Comparison of ENCODE assay signal across 19 mouse cellular contexts in the genomic region with DNA sequence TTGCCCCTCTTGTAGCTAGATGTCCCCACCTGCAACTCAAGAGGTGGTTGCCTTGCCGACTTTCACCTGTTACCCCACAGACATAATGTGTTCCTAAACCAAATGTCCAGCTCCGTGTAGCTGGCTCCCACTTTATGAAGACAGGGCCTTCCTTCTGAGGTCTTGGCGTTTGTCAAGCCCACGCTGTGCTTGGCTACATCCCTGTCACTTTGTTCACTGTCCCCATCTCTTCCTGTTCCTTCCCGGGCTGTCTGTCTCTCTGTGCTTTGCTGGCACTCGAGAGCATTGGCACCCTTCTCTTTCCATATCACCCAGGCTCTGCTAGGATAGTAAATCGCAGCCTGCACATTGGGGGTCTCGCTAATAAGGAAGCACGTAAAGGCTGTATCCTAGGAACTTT. TPM values are rescaled to one million over a fixed set of nuclear protein-coding genes. Genes with fewer than 3 reads are reported as not detected.
A peak's percentile ranks its signal among the peaks of the same experiment; 100 is the strongest.
DNase-seq lines count a peak whose midpoint lies in the region; ATAC-seq and TF ChIP-seq lines count a peak whose summit lies in the region.
"Had no signal": no experiment of that assay in that cellular context is flagged by ENCODE, and none has a peak within 500 bp of the region (broad histone marks: within the 10 kb centered on the region; RNA-seq: fewer than 3 reads in every experiment).

No protein-coding gene starts in this region.

- H3K27me3 ChIP-seq in heart, embryonic 16.5 days (ENCODE audit: control insufficient read depth, insufficient read depth, low read length) = no peaks in the 10 kb centered on the region
- H3K27me3 ChIP-seq in megakaryocyte, embryonic 14.5 days (replicated peaks) = no peaks in the 10 kb centered on the region
- H3K27me3 ChIP-seq in liver, embryonic 16.5 days (ENCODE audit: control insufficient read depth, insufficient read depth, low read depth, low read length) = no peaks in the 10 kb centered on the region
- H3K27me3 ChIP-seq: embryonic facial prominence, embryonic 13.5 days; hindbrain, embryonic 12.5 days; neural tube, embryonic 15.5 days had no signal

- intact Hi-C loops in gastrocnemius, adult 2 months (cut with DNase I) = no loop called here

- peak overlapping the region; percentile 16; the same call in 1 of the 2 replicates for H3K4me3 ChIP-seq in gastrocnemius, adult 2 months
- H3K4me3 ChIP-seq in heart, embryonic 16.5 days (ENCODE audit: low read length) = no peak overlapping the region
- H3K4me3 ChIP-seq in megakaryocyte, embryonic 14.5 days (replicated peaks) = peak overlapping the region; percentile 24
- H3K4me3 ChIP-seq in liver, embryonic 16.5 days (ENCODE audit: low read depth, low read length) = no peak overlapping the region
- H3K4me3 ChIP-seq: hindbrain, embryonic 12.5 days had no signal

- peak overlapping the region; percentile 94 for H3K27ac ChIP-seq in gastrocnemius, adult 2 months
- peak overlapping the region; percentile 72 for H3K27ac ChIP-seq in heart, embryonic 16.5 days (ENCODE audit: low read length)
- peak overlapping the region; percentile 68 for H3K27ac ChIP-seq in liver, embryonic 16.5 days (ENCODE audit: low read length)
- H3K27ac ChIP-seq: embryonic facial prominence, embryonic 13.5 days had no signal

- H3K9me3 ChIP-seq in heart, embryonic 16.5 days (replicated peaks; ENCODE audit: control insufficient read depth, low read length) = 0 out of 2 replicates have a peak, but pooled peaks cover 5% of the 10 kb centered on the region
- H3K9me3 ChIP-seq in megakaryocyte, embryonic 14.5 days = no peaks in the 10 kb centered on the region
- H3K9me3 ChIP-seq in liver, embryonic 16.5 days (replicated peaks; ENCODE audit: control insufficient read depth, low read length) = no peaks in the 10 kb centered on the region
- H3K9me3 ChIP-seq: embryonic facial prominence, embryonic 13.5 days; hindbrain, embryonic 12.5 days; neural tube, embryonic 15.5 days had no signal

- WGBS in heart, embryonic 16.5 days = 53% methylated on average over 9 of the region's 9 CpGs
- 77% methylated on average over 9 of the region's 9 CpGs for WGBS in liver, embryonic 16.5 days (ENCODE audit: insufficient replicate concordance)

- peaks cover 23% of the 10 kb centered on the region for H3K36me3 ChIP-seq in heart, embryonic 16.5 days (ENCODE audit: control insufficient read depth, insufficient read depth)
- peaks cover 96% of the 10 kb centered on the region for H3K36me3 ChIP-seq in megakaryocyte, embryonic 14.5 days (replicated peaks; ENCODE audit: low read length)
- H3K36me3 ChIP-seq in liver, embryonic 16.5 days (ENCODE audit: control insufficient read depth, insufficient read depth) = peaks cover 85% of the 10 kb centered on the region
- H3K36me3 ChIP-seq: hindbrain, embryonic 12.5 days had no signal

- TF ChIP-seq CTCF in gastrocnemius, adult 2 months (IDR thresholded peaks at IDR 0.05) = no peak

- peak overlapping the region; percentile 19 for H3K4me2 ChIP-seq in heart, embryonic 16.5 days (ENCODE audit: low read depth, low read length)
- no peak overlapping the region for H3K4me2 ChIP-seq in liver, embryonic 16.5 days (ENCODE audit: low read depth, low read length)
- H3K4me2 ChIP-seq: hindbrain, embryonic 12.5 days; midbrain, embryonic 11.5 days had no signal

- no peak for DNase-seq in gastrocnemius, adult 2 months
- no peak for DNase-seq in gastrocnemius, postnatal 4 days (ENCODE audit: low spot score in 2 of 2)
- no peak for DNase-seq in heart, adult 18-20 months
- DNase-seq in ovary, postnatal 10 days (ENCODE audit: low spot score) = no peak
- DNase-seq: adrenal gland, postnatal 14 days; forebrain, postnatal 0 days; gastrocnemius, postnatal 14 days; retina, postnatal 1 day; right cerebral cortex, postnatal 4 days; thymus, postnatal 36 days had no signal

- no peak for ATAC-seq in heart, embryonic 16.5 days (replicated peaks; ENCODE audit: extremely low read depth, insufficient read depth, low FRiP score)
- no peak for ATAC-seq in megakaryocyte, adult 5-6 weeks (ENCODE audit: poor library complexity, severe bottlenecking)
- no peak for ATAC-seq in liver, embryonic 16.5 days (ENCODE audit: low read depth)
- ATAC-seq: inflammation-experienced regulatory T-cells, adult 6 months had no signal

- H3K4me1 ChIP-seq in heart, embryonic 16.5 days (ENCODE audit: control insufficient read depth, insufficient read depth, low read length) = peaks cover 51% of the 10 kb centered on the region
- H3K4me1 ChIP-seq in megakaryocyte, embryonic 14.5 days = peaks cover 51% of the 10 kb centered on the region
- peaks cover 23% of the 10 kb centered on the region for H3K4me1 ChIP-seq in liver, embryonic 16.5 days (ENCODE audit: control insufficient read depth, low read depth, low read length)

- peak overlapping the region; percentile 62 for H3K9ac ChIP-seq in heart, embryonic 16.5 days (ENCODE audit: low read length)
- H3K9ac ChIP-seq in liver, embryonic 16.5 days (ENCODE audit: low read depth, low read length) = peak overlapping the region; percentile 17; the same call in 1 of the 2 replicates
- H3K9ac ChIP-seq: embryonic facial prominence, embryonic 13.5 days; hindbrain, embryonic 12.5 days; neural tube, embryonic 15.5 days had no signal

RNA-seq across cellular contexts. Expression of gene Gmpr, which starts 30.8 kb away (rescaled TPM):
- 100 to 1,000 TPM; 152 to 185 TPM for total RNA-seq in gastrocnemius, adult 2 months (2021)
- total RNA-seq in gastrocnemius, postnatal 4 days (2021) = 100 to 1,000 TPM; 164 to 171 TPM
- polyA plus RNA-seq in heart, embryonic 16.5 days (2015; fragmentation: Nextera tagmentation; extraction: Ambion mirVana) = 213 and 219 TPM in 2 replicates
- total RNA-seq in heart, adult 18-20 months (2021) = 100 to 1,000 TPM; 149 to 156 TPM
- 140 and 296 TPM in 2 replicates for polyA plus RNA-seq in megakaryocyte, embryonic 14.5 days (2012; ENCODE audit: insufficient read depth, low replicate concordance)
- 1.7 and 2.0 TPM in 2 replicates for total RNA-seq in megakaryocyte, adult 5-6 weeks (2015)
- 1.0 and 1.1 TPM in 2 replicates for total RNA-seq in megakaryocyte, adult 5-6 weeks (2017)
- 212 and 220 TPM in 2 replicates for polyA plus RNA-seq in liver, embryonic 16.5 days (2015; fragmentation: Nextera tagmentation; extraction: Ambion mirVana)

Comparison
In these comparisons a context has a peak if more than half of its experiments do, and no peak if none do; other contexts are left out.
1. H3K4me3 ChIP-seq: peak in gastrocnemius, adult 2 months (single experiment) and megakaryocyte, embryonic 14.5 days (single experiment); none in heart, embryonic 16.5 days (single experiment) and liver, embryonic 16.5 days (single experiment).
2. RNA of gene Gmpr, which starts 30.8 kb away (total RNA-seq): 152 to 185 TPM in gastrocnemius, adult 2 months, 164 to 171 TPM in gastrocnemius, postnatal 4 days and 149 to 156 TPM in heart, adult 18-20 months; 1.0 to 2.0 TPM in megakaryocyte, adult 5-6 weeks; every median in the first group is over 10 times any median in the second.
3. Peak in every context shown above with its lines, with median percentiles within 50 percentile points of each other: H3K27ac ChIP-seq.